8 mouse cellular contexts compared by ENCODE assay signal in genomic region chr16:85133468-85133881, GRCm38 (mm10). TPM values are rescaled to one million over a fixed set of nuclear protein-coding genes. Genes with fewer than 3 reads are reported as not detected.
A peak's percentile ranks its signal among the peaks of the same experiment; 100 is the strongest.
DNase-seq lines count a peak whose midpoint lies in the region; ATAC-seq and TF ChIP-seq lines count a peak whose summit lies in the region.

No protein-coding gene starts in this region.

- peak; percentile 8; the same call in 1 of the 2 replicates for TF ChIP-seq CTCF in gastrocnemius, adult 2 months (IDR thresholded peaks at IDR 0.05)

- no peaks in the 10 kb centered on the region for H3K27me3 ChIP-seq in neural tube, embryonic 11.5 days (ENCODE audit: control insufficient read depth, insufficient read depth, low read length)
- no peaks in the 10 kb centered on the region for H3K27me3 ChIP-seq in intestine, embryonic 14.5 days (replicated peaks; ENCODE audit: control insufficient read depth, insufficient read depth, low read length)
- no peaks in the 10 kb centered on the region for H3K27me3 ChIP-seq in liver, embryonic 13.5 days
- no peaks in the 10 kb centered on the region for H3K27me3 ChIP-seq in stomach, embryonic 16.5 days (ENCODE audit: control insufficient read depth, insufficient read depth, low read length)

- H3K36me3 ChIP-seq in neural tube, embryonic 11.5 days (ENCODE audit: control insufficient read depth, insufficient read depth, low read length), result no peaks in the 10 kb centered on the region
- no peaks in the 10 kb centered on the region for H3K36me3 ChIP-seq in intestine, embryonic 14.5 days (ENCODE audit: control insufficient read depth, insufficient read depth, low read length)
- no peaks in the 10 kb centered on the region for H3K36me3 ChIP-seq in liver, embryonic 13.5 days
- H3K36me3 ChIP-seq in stomach, embryonic 16.5 days (ENCODE audit: control insufficient read depth, insufficient read depth, low read length), result no peaks in the 10 kb centered on the region

- no peaks in the 10 kb centered on the region for H3K9me3 ChIP-seq in neural tube, embryonic 11.5 days (ENCODE audit: control insufficient read depth, low read length)
- no peaks in the 10 kb centered on the region for H3K9me3 ChIP-seq in intestine, embryonic 14.5 days (ENCODE audit: control insufficient read depth, low read length)
- H3K9me3 ChIP-seq in liver, embryonic 13.5 days (replicated peaks), result no peaks in the 10 kb centered on the region
- no peaks in the 10 kb centered on the region for H3K9me3 ChIP-seq in stomach, embryonic 16.5 days (replicated peaks; ENCODE audit: control insufficient read depth, low read length)

- no peak for ATAC-seq in neural tube, embryonic 11.5 days (ENCODE audit: insufficient read depth, low FRiP score, low TSS enrichment)
- peak; percentile 78 for ATAC-seq in intestine, embryonic 14.5 days (replicated peaks; ENCODE audit: low FRiP score, low TSS enrichment, low read depth)
- ATAC-seq in liver, embryonic 13.5 days (ENCODE audit: low read depth), result no peak
- ATAC-seq in stomach, embryonic 16.5 days (ENCODE audit: insufficient read depth, low FRiP score), result peak; percentile 81

- peaks cover 14% of the 10 kb centered on the region for H3K4me1 ChIP-seq in neural tube, embryonic 11.5 days (ENCODE audit: control insufficient read depth, insufficient read depth, low read length)
- H3K4me1 ChIP-seq in intestine, embryonic 14.5 days (replicated peaks; ENCODE audit: control insufficient read depth, insufficient read depth, low read length), result peaks cover 23% of the 10 kb centered on the region
- H3K4me1 ChIP-seq in liver, embryonic 13.5 days (replicated peaks), result peaks cover 51% of the 10 kb centered on the region
- H3K4me1 ChIP-seq in stomach, embryonic 16.5 days (ENCODE audit: control insufficient read depth, insufficient read depth, low read length), result peaks cover 35% of the 10 kb centered on the region

- no peak overlapping the region for H3K9ac ChIP-seq in neural tube, embryonic 11.5 days (ENCODE audit: low read length)
- no peak overlapping the region for H3K9ac ChIP-seq in intestine, embryonic 14.5 days (ENCODE audit: low read length)
- H3K9ac ChIP-seq in liver, embryonic 13.5 days, result no peak overlapping the region
- peak overlapping the region; percentile 6; the same call in 1 of the 2 replicates for H3K9ac ChIP-seq in stomach, embryonic 16.5 days (ENCODE audit: low read length)

- H3K4me3 ChIP-seq in neural tube, embryonic 11.5 days (ENCODE audit: low read depth, low read length), result no peak overlapping the region
- peak overlapping the region; percentile 70 for H3K4me3 ChIP-seq in gastrocnemius, adult 2 months
- H3K4me3 ChIP-seq in intestine, embryonic 14.5 days (ENCODE audit: low read depth, low read length), result no peak overlapping the region
- H3K4me3 ChIP-seq in liver, embryonic 13.5 days (replicated peaks), result peak overlapping the region; percentile 6; the same call in 1 of the 2 replicates
- H3K4me3 ChIP-seq in stomach, embryonic 16.5 days (replicated peaks; ENCODE audit: low read length), result peak overlapping the region; percentile 35

- intact Hi-C loops in gastrocnemius, adult 2 months (cut with DNase I), result loop anchor here (5.0 kb wide), 1 partner anchor 39 kb away; the partner anchor contains the start of gene App

- H3K27ac ChIP-seq in neural tube, embryonic 11.5 days (ENCODE audit: low read depth, low read length), result no peak overlapping the region
- peak overlapping the region; percentile 81 for H3K27ac ChIP-seq in gastrocnemius, adult 2 months
- peak overlapping the region; percentile 86 for H3K27ac ChIP-seq in intestine, embryonic 14.5 days (ENCODE audit: low read depth)
- peak overlapping the region; percentile 73 for H3K27ac ChIP-seq in liver, embryonic 13.5 days
- H3K27ac ChIP-seq in stomach, embryonic 16.5 days (ENCODE audit: low read length), result peak overlapping the region; percentile 95

- H3K4me2 ChIP-seq in neural tube, embryonic 11.5 days (ENCODE audit: low read depth), result no peak overlapping the region
- peak overlapping the region; percentile 39 for H3K4me2 ChIP-seq in intestine, embryonic 14.5 days (ENCODE audit: low read length)
- H3K4me2 ChIP-seq in liver, embryonic 13.5 days, result peak overlapping the region; percentile 28
- H3K4me2 ChIP-seq in stomach, embryonic 16.5 days (ENCODE audit: low read depth, low read length), result peak overlapping the region; percentile 44

- 56% methylated on average over 5 of the region's 5 CpGs for WGBS in neural tube, embryonic 11.5 days
- WGBS in intestine, embryonic 14.5 days, result 15% methylated on average over 5 of the region's 5 CpGs
- WGBS in liver, embryonic 13.5 days (ENCODE audit: insufficient replicate concordance), result 38% methylated on average over 5 of the region's 5 CpGs
- 10% methylated on average over 5 of the region's 5 CpGs for WGBS in stomach, embryonic 16.5 days

- peak; percentile 53 for DNase-seq in neural tube, embryonic 11.5 days (ENCODE audit: low spot score)
- DNase-seq in neural tube, embryonic 10.5 days (ENCODE audit: extremely low spot score, low spot score), result no peak
- peak; percentile 76 for DNase-seq in gastrocnemius, adult 2 months
- DNase-seq in intestine, embryonic 14.5 days (ENCODE audit: low spot score), result no peak
- no peak for DNase-seq in liver, embryonic 13.5 days
- no peak for DNase-seq in right cerebral cortex, postnatal 4 days
- no peak for DNase-seq in spleen, postnatal 4 days (ENCODE audit: low spot score in 2 of 2)

RNA-seq across cellular contexts. Expression of gene App, which starts 40.1 kb away (rescaled TPM):
- polyA plus RNA-seq in neural tube, embryonic 11.5 days (2014; fragmentation: Nextera tagmentation; extraction: Ambion mirVana), result 197 and 210 TPM in 2 replicates
- total RNA-seq in gastrocnemius, adult 2 months (2021), result 100 to 1,000 TPM in 1 of 2 experiments, 10 to 100 TPM in 1; 66.5 to 103 TPM
- polyA plus RNA-seq in intestine, embryonic 14.5 days (2014; fragmentation: Nextera tagmentation; extraction: Ambion mirVana), result 123 and 132 TPM in 2 replicates
- 17.2 and 20.1 TPM in 2 replicates for polyA plus RNA-seq in liver, embryonic 13.5 days (2015; fragmentation: Nextera tagmentation; extraction: Ambion mirVana)
- polyA plus RNA-seq in stomach, embryonic 16.5 days (2015; fragmentation: Nextera tagmentation; extraction: Ambion mirVana), result 193 and 198 TPM in 2 replicates

Comparison
In these comparisons a context has a peak if more than half of its experiments do, and no peak if none do; other contexts are left out.
1. DNase-seq: peak in neural tube, embryonic 11.5 days (single experiment) and gastrocnemius, adult 2 months (single experiment); none in neural tube, embryonic 10.5 days (single experiment), intestine, embryonic 14.5 days (single experiment), liver, embryonic 13.5 days (single experiment), right cerebral cortex, postnatal 4 days (single experiment) and spleen, postnatal 4 days (0 of 2).
2. ATAC-seq: peak in intestine, embryonic 14.5 days (single experiment) and stomach, embryonic 16.5 days (single experiment); none in neural tube, embryonic 11.5 days (single experiment) and liver, embryonic 13.5 days (single experiment).
3. H3K4me3 ChIP-seq: peak in gastrocnemius, adult 2 months (single experiment), liver, embryonic 13.5 days (single experiment) and stomach, embryonic 16.5 days (single experiment); none in neural tube, embryonic 11.5 days (single experiment) and intestine, embryonic 14.5 days (single experiment).